Mouse (Mus musculus): ENCODE data around the gene Gapdh. TPM values are rescaled to one million over a fixed set of nuclear protein-coding genes. Genes with fewer than 3 reads are reported as not detected.

Gene Gapdh
- polyA plus RNA-seq, 1 experiment = 1,160 TPM

- peaks cover 17% of the 10 kb centered on the region; the same call in 1 of the 2 replicates for H3K4me1 ChIP-seq (ENCODE audit: control insufficient read depth, insufficient read depth, insufficient read length)
- no peak for DNase-seq (ENCODE audit: low read depth in 1 of 2, low spot score in 2 of 2)
- H3K36me3 ChIP-seq (ENCODE audit: control insufficient read depth, insufficient read depth, low read length) = no peaks in the 10 kb centered on the region; the same call in 1 of the 2 replicates
- H3K4me3 ChIP-seq (ENCODE audit: extremely low read depth, insufficient read depth, insufficient read length) = peak overlapping the region; percentile 91; the same call in 1 of the 2 replicates
- H3K27me3 ChIP-seq (ENCODE audit: control insufficient read depth, insufficient read depth, low read length) = no peaks in the 10 kb centered on the region
- WGBS = 54% methylated on average over 7 of the region's 7 CpGs
- H3K27ac ChIP-seq (ENCODE audit: insufficient read depth, low read length) = peak overlapping the region; percentile 44
- TF ChIP-seq CTCF (IDR thresholded peaks at IDR 0.05; ENCODE audit: extremely low read depth, insufficient read depth, insufficient read length, insufficient replicate concordance) (no peak), POLR2A (IDR thresholded peaks at IDR 0.05; ENCODE audit: low read depth, low read length) (no peak)
Measured at GRCm38 (mm10) chr6:125146148-125146547, 20.1 kb downstream of the Gapdh start.

- DNase-seq (ENCODE audit: low read depth in 1 of 2, low spot score in 2 of 2) = no peak
- H3K27me3 ChIP-seq (ENCODE audit: control insufficient read depth, insufficient read depth, low read length) = no peaks in the 10 kb centered on the region
- TF ChIP-seq CTCF (IDR thresholded peaks at IDR 0.05; ENCODE audit: extremely low read depth, insufficient read depth, insufficient read length, insufficient replicate concordance) = no peak
- TF ChIP-seq POLR2A (IDR thresholded peaks at IDR 0.05; ENCODE audit: low read depth, low read length) = no peak
- 1% methylated on average over 35 of the region's 35 CpGs for WGBS
- H3K27ac ChIP-seq (ENCODE audit: insufficient read depth, low read length) = peak overlapping the region; percentile 54
- H3K4me3 ChIP-seq (ENCODE audit: extremely low read depth, insufficient read depth, insufficient read length) = peak overlapping the region; percentile 91
- H3K36me3 ChIP-seq (ENCODE audit: control insufficient read depth, insufficient read depth, low read length) = peaks cover 6% of the 10 kb centered on the region
- peaks cover 17% of the 10 kb centered on the region; the same call in 1 of the 2 replicates for H3K4me1 ChIP-seq (ENCODE audit: control insufficient read depth, insufficient read depth, insufficient read length)
Measured at GRCm38 (mm10) chr6:125145479-125145951, 20.8 kb downstream of the Gapdh start.

- WGBS = 1% methylated on average over 16 of the region's 16 CpGs
- Histone ChIP-seq H3K27me3 (ENCODE audit: control insufficient read depth, insufficient read depth, low read length) (no peaks in the 10 kb centered on the region), H3K36me3 (ENCODE audit: control insufficient read depth, insufficient read depth, low read length) (peaks cover 10% of the 10 kb centered on the region), H3K4me3 (ENCODE audit: extremely low read depth, insufficient read depth, insufficient read length) (peak within 1 kb of the TSS; percentile 91), H3K4me1 (ENCODE audit: control insufficient read depth, insufficient read depth, insufficient read length) (peaks cover 17% of the 10 kb centered on the region; the same call in 1 of the 2 replicates), H3K27ac (ENCODE audit: insufficient read depth, low read length) (peak within 1 kb of the TSS; percentile 54)
- TF ChIP-seq CTCF (IDR thresholded peaks at IDR 0.05; ENCODE audit: extremely low read depth, insufficient read depth, insufficient read length, insufficient replicate concordance) = 0 out of 2 replicates have a peak, but pooled peaks have one; percentile 4
- 0 out of 2 replicates have a peak, but pooled peaks have one; percentile 24 for TF ChIP-seq POLR2A (IDR thresholded peaks at IDR 0.05; ENCODE audit: low read depth, low read length)
- DNase-seq (ENCODE audit: low read depth in 1 of 2, low spot score in 2 of 2) = peak; percentile 70 to 86
Measured at GRCm38 (mm10) chr6:125145001-125145400, 21.3 kb downstream of the Gapdh start, which contains the start of gene Iffo1. TSS of gene Iffo1 (plus strand) at chr6:125145241.

GRCm38 (mm10) chr6:125143904-125144303 is 22.4 kb downstream of the Gapdh start:
- H3K27ac ChIP-seq (ENCODE audit: insufficient read depth, low read length) = no peak overlapping the region
- peaks cover 16% of the 10 kb centered on the region for H3K36me3 ChIP-seq (ENCODE audit: control insufficient read depth, insufficient read depth, low read length)
- H3K4me1 ChIP-seq (ENCODE audit: control insufficient read depth, insufficient read depth, insufficient read length) = peaks cover 17% of the 10 kb centered on the region; the same call in 1 of the 2 replicates
- no peaks in the 10 kb centered on the region for H3K27me3 ChIP-seq (ENCODE audit: control insufficient read depth, insufficient read depth, low read length)
- WGBS = 90% methylated on average over 9 of the region's 9 CpGs
- DNase-seq (ENCODE audit: low read depth in 1 of 2, low spot score in 2 of 2) = no peak
- TF ChIP-seq POLR2A (IDR thresholded peaks at IDR 0.05; ENCODE audit: low read depth, low read length) (no peak), CTCF (IDR thresholded peaks at IDR 0.05; ENCODE audit: extremely low read depth, insufficient read depth, insufficient read length, insufficient replicate concordance) (no peak)
- no peak overlapping the region for H3K4me3 ChIP-seq (ENCODE audit: extremely low read depth, insufficient read depth, insufficient read length)

- no peaks in the 10 kb centered on the region for H3K27me3 ChIP-seq (ENCODE audit: control insufficient read depth, insufficient read depth, low read length)
- DNase-seq (ENCODE audit: low read depth in 1 of 2, low spot score in 2 of 2) = no peak
- TF ChIP-seq CTCF (IDR thresholded peaks at IDR 0.05; ENCODE audit: extremely low read depth, insufficient read depth, insufficient read length, insufficient replicate concordance) = no peak
- TF ChIP-seq POLR2A (IDR thresholded peaks at IDR 0.05; ENCODE audit: low read depth, low read length) = no peak
- H3K4me3 ChIP-seq (ENCODE audit: extremely low read depth, insufficient read depth, insufficient read length) = no peak overlapping the region
- no peak overlapping the region for H3K27ac ChIP-seq (ENCODE audit: insufficient read depth, low read length)
- 75% methylated on average over 3 of the region's 3 CpGs for WGBS
- H3K36me3 ChIP-seq (ENCODE audit: control insufficient read depth, insufficient read depth, low read length) = peaks cover 19% of the 10 kb centered on the region
- H3K4me1 ChIP-seq (ENCODE audit: control insufficient read depth, insufficient read depth, insufficient read length) = peaks cover 12% of the 10 kb centered on the region; the same call in 1 of the 2 replicates
Measured at GRCm38 (mm10) chr6:125143128-125143527, 23.1 kb downstream of the Gapdh start.

- H3K27me3 ChIP-seq (ENCODE audit: control insufficient read depth, insufficient read depth, low read length) = no peaks in the 10 kb centered on the region
- H3K4me1 ChIP-seq (ENCODE audit: control insufficient read depth, insufficient read depth, insufficient read length) = peaks cover 11% of the 10 kb centered on the region; the same call in 1 of the 2 replicates
- no peak overlapping the region for H3K4me3 ChIP-seq (ENCODE audit: extremely low read depth, insufficient read depth, insufficient read length)
- TF ChIP-seq CTCF (IDR thresholded peaks at IDR 0.05; ENCODE audit: extremely low read depth, insufficient read depth, insufficient read length, insufficient replicate concordance) (no peak), POLR2A (IDR thresholded peaks at IDR 0.05; ENCODE audit: low read depth, low read length) (no peak)
- DNase-seq (ENCODE audit: low read depth in 1 of 2, low spot score in 2 of 2) = no peak
- WGBS = 91% methylated on average over 8 of the region's 8 CpGs
- H3K36me3 ChIP-seq (ENCODE audit: control insufficient read depth, insufficient read depth, low read length) = peaks cover 22% of the 10 kb centered on the region
- H3K27ac ChIP-seq (ENCODE audit: insufficient read depth, low read length) = no peak overlapping the region
Measured at GRCm38 (mm10) chr6:125142436-125142835, 23.8 kb downstream of the Gapdh start.

GRCm38 (mm10) chr6:125139747-125140146 is 26.5 kb downstream of the Gapdh start:
- 94% methylated on average over 7 of the region's 7 CpGs for WGBS
- H3K27ac ChIP-seq (ENCODE audit: insufficient read depth, low read length) = no peak overlapping the region
- H3K27me3 ChIP-seq (ENCODE audit: control insufficient read depth, insufficient read depth, low read length) = no peaks in the 10 kb centered on the region
- H3K4me1 ChIP-seq (ENCODE audit: control insufficient read depth, insufficient read depth, insufficient read length) = no peaks in the 10 kb centered on the region; the same call in 1 of the 2 replicates
- DNase-seq (ENCODE audit: low read depth in 1 of 2, low spot score in 2 of 2) = no peak
- peaks cover 35% of the 10 kb centered on the region for H3K36me3 ChIP-seq (ENCODE audit: control insufficient read depth, insufficient read depth, low read length)
- no peak overlapping the region for H3K4me3 ChIP-seq (ENCODE audit: extremely low read depth, insufficient read depth, insufficient read length)
- TF ChIP-seq CTCF (IDR thresholded peaks at IDR 0.05; ENCODE audit: extremely low read depth, insufficient read depth, insufficient read length, insufficient replicate concordance) (no peak), POLR2A (IDR thresholded peaks at IDR 0.05; ENCODE audit: low read depth, low read length) (no peak)

Data from spleen, adult 2 months (tissue).